Mouse (Mus musculus) CD4-positive, CD25-positive, alpha-beta regulatory T cell, adult 4 months (primary cell): ENCODE data around the gene Pcx. TPM values are rescaled to one million over a fixed set of nuclear protein-coding genes. Genes with fewer than 3 reads are reported as not detected.
A peak's percentile ranks its signal among the peaks of the same experiment; 100 is the strongest.

Experiments used
- ATAC-seq: one replicate; pipeline ENCODE4 v1.8.0; 2017
- polyA plus RNA-seq, 2 experiments: library from polyadenylated mRNA; unstranded; fragments of 100-300 nt; shearing (Covaris generic); gene quantifications; one replicate each; pipeline ENCODE4 v1.2.1; 2017

The Pcx gene
- polyA plus RNA-seq, 2 experiments from 2014 or later = 0.73 to 3.6 TPM

DNA sequence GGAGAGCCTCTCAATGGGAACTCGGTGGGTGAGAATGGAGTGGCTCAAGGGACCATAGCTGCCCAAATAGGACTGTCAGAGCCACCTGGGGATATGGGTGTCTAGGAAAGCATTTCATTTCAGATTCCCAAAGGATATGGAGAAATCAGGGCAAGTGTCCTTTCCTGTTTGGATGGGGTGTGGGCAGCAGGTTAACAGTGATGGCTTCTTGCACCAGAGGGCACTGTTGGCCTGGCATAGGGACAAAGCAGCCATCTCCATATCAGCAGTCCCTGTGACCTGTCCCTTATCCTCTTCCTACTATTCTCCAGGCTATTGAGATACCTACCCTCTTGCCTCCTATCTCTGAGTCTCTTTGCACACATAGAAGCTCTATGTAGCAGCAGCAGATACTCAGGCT, 78.8 kb downstream of the Pcx start:
- no peak for ATAC-seq

DNA sequence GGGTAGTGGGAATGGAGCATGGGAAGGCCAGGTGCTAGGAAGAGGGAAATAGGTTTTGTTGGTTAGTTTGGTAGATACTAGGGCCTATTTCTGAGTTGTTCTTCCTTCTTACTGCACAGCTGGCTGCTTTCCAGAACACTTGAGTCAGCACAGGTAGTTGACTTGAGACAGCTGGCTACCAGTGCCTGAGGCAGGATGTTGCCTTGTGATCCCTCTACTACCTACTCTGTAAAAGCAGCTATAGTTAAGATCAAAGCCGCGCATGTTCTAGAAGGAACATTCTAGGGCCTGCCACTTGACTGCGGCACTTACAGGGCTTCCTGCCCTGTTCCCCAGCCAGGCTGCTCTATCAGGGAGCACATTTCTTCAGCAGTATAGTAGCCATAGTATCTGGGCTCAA, 79.8 kb downstream of the Pcx start:
- peak; percentile 68 for ATAC-seq

DNA sequence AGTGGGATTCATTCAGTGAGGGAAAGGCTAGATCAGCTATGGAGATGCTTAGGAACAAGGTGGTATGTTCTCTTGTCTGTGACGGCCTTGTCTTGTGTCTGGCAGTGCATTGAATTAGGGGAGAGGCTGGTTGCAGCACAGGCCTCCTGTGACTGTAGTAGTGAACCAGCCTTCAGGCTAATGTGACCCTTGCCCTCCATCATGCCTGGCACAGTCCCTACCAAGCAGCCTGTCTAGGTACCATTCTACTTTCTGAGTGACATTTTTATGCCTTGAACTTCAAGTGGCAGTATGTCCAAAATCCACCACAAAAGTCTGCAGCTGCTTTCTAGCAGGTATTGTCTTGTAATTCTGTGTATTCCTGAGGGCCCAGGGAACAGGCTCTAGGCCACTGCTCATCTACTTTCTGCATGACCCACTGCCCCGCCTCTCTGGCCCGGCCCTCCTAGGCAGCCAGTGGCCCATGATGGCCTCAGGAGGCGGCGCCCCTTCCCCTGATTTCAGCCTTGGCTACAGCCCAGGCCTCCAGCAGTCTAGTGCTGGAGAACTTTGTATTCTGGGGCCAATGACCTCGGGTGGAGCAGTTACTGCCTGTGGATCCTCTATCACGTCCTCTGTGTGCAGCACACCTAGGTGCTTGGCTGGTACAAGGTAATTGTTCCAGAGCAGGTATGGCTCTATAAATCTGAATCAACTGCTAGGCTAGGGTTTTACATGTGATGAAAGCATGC, 83.7 kb downstream of the Pcx start:
- no peak for ATAC-seq

DNA sequence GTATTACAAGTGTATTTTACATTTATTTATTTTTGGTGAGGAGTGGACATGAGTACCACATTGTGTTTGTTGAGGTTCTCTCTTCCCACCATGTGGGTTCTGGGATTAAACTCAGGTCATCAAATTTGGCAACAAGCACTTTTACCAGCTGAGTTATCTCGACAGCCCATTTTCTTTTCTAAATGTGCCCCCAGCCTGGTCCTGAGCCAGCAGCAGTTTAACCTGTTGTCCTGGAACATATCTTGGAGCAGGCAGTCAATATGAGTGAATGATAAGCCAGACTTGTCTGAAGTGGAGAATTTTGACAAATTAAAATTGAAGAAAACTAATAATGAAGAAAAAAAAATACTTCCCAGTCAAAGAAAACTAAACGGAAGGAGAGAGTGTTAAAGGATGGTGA, 85.8 kb downstream of the Pcx start:
- ATAC-seq = no peak

DNA sequence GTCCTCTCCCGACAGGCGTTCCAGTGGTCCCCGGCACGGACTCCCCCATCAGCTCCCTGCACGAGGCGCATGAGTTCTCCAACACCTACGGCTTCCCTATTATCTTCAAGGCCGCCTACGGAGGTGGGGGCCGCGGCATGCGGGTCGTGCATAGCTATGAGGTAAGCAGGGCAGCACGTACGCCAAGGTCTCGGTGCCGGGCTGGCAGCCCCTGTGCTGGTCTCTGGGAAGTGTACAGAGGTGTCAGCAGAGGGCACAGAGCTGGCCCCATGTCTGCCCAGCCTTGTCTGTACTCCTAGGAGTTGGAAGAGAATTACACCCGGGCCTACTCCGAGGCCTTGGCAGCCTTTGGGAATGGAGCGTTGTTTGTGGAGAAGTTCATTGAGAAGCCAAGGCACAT, 92.2 kb downstream of the Pcx start:
- ATAC-seq = no peak

DNA sequence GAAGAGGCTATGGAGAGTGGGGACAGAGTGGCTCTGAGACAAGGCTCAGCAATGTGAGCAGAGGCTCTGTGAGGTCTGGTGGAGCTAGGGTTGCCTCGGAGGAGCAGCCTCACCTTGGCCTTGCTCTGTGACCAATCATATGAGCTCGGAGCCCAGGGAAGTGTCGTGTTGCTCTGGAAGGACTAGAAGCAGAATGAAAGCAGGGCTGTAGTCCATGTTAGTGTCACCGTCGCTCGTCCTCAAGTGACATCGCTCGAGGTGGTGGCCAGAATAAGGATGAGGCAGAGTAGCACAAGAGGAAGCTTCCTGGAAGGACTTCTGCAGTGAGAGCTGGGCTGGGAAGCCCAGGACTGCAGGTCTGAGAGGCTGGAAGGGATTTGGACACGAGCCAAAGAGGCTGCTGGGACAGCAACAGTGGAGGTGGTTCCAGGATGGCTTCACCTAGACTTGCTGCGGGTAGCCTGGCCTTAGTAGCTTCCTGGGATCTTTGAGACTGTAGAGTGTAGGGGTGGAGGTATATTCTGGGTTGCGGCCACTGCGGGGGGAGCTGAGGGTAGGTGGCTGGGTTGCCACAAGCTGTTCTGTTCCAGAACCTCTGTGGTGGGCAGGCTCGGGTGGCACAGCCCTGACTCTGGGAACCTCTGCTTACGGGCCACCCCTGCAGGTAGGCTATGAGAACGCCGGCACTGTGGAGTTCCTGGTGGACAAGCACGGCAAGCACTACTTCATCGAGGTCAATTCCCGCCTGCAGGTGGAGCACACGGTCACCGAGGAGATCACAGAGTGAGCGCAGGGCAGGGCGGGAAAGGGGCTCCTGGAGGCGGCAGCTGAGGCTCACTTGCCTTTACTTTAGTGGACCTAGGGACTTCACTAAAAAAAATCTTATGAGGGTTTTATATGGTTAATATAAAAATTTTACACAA, 93.8 kb downstream of the Pcx start:
- ATAC-seq = no peak

DNA sequence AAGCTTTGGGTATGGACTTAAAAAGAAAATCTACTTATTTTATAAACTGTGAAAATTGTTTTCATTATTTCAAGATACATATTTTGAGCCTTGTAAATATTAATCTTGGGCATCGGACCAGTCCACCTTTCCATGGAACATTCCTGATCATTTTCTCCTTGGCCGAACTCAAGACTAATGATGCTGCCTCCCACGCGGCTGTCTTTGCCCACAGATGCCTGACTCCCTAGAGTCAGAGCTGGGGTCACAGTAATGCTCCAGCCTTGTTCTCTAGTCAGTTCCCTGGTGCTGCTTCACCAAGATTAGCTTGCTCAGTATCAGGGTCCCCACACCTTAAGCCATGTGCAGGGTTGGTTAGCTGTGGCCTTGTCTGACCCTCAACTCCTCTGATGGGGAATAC, 95.4 kb downstream of the Pcx start:
- no peak for ATAC-seq

DNA sequence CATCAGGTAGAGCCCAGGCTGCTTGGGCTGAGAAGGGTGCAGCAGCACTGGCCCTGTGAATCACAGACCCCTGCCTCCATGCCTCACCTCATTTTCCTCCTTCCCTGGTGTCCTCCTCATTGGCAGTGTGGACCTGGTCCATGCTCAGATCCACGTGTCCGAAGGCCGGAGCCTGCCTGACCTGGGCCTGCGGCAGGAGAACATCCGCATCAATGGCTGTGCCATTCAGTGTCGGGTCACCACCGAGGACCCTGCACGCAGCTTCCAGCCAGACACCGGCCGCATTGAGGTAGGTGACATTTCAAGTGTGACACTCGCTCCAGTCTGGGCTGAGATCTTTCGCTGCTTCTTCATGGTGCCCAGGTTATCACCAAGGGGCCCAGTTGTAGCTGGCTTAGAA, 97.1 kb downstream of the Pcx start:
- ATAC-seq = no peak

DNA sequence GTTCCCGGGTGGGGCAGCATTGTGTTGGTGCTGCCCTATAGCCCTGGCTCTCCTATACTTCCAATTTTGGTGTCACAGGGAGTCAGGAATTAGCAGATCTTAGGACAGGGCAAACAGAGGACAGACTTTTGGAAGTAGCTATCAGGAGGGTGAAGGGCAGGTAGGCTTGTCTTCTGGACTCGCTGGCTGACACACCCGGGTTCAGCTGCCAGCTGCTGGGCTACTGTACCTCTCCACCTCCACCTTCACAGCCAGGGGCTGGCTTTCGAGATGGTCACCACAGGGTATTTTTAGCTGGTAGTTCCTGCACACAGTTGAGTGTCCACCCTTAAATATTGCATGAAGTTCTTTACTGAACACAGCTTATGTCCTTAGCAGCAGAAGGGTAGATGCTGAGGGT, 98.2 kb downstream of the Pcx start:
- no peak for ATAC-seq

DNA sequence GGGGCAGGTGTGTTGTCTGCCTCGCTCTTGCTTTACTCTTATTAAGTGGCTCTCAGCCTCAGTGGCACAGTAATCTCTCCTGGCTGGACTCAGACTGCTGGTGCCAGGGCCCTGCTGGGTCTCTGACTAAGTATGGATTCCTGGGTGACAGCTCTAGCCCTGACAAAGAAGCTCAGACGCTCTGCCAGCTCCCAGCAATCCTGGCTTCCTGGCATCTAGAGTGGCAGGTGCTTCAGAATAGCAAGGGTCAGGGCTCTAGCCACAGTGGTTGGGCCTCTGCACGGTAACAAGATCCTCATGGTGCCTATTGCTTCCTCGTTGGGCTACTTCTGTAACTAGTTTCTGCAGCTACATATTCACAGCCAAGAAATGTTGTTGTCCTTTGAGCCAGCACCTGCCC, 99.8 kb downstream of the Pcx start:
- ATAC-seq = no peak

DNA sequence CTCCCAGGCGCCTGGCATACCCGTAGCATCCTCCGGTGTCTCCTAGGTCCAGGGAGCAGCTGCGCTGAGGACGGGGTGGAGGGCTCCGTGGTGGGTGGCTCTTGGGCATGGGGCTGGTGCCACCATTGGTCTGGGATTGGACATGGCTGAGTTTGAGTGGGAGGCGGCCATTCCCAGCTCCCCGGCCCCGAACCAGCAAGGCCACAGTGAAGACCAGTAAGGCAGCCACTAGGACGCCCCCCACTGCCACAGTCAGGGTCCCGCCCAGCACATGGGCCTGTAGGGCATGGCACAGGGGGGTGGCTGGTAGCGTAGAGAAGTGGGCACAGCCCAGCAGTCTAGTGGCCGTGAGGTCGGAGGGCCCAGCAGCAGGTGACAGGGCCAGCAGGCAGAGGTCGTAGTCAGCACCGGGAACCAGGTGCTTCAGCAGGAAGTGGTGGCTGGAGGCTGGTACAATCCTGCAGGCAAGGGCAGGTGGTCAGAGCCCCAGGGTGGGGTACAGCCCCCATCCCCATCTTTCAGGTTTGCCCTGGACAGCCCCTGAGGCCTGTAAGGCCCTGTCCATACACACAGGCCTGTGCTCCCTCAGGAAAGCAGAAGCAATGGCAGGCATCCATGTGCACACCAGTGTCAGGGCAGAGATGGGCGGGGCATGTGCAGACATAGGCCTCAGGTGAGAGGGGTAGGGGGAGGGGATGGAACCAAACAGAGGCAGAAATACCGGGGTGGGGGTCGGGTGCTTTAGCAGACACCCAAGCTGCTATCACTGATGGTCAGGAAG, 102.1 kb downstream of the Pcx start:
- ATAC-seq = no peak

DNA sequence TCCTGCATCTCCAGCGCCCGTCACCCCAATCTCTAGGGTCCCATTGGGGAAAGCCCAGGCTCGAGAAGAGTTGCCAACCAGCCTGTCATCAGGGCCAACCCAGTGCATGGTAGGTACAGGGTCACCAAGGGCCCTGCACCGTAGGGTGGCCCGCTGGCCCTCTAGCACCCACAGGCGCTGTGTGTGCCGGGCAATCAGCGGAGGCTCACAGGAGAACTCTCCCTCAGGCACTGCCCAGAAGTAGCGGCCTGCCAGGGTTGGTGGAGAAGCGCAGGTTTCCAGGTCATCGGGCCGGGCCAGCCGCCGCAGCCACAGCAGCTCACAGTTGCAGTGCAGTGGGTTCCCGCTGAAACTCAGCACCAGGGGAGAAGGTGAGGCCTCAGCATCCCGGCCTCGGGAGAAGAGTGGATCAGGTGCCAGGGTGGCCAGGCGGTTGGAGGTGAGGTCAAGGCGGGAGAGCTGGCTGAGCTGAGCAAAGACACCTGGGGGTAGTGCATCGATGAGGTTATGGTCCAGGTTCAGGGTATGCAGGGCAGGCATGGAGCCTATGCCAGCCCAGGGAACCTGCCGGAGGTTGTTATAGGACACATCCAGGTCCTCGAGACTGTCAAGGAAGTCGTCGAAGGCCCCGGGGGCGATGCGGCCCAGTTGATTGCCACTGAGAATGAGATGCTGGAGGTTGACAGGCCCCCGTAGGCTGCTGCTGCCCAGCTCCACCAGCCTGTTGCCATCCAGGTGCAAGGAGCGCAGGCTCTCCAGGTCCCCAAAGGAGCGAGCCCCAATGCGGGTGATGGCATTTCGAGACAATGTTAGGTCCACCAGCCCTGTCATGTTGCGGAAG, 103.4 kb downstream of the Pcx start:
- no peak for ATAC-seq

DNA sequence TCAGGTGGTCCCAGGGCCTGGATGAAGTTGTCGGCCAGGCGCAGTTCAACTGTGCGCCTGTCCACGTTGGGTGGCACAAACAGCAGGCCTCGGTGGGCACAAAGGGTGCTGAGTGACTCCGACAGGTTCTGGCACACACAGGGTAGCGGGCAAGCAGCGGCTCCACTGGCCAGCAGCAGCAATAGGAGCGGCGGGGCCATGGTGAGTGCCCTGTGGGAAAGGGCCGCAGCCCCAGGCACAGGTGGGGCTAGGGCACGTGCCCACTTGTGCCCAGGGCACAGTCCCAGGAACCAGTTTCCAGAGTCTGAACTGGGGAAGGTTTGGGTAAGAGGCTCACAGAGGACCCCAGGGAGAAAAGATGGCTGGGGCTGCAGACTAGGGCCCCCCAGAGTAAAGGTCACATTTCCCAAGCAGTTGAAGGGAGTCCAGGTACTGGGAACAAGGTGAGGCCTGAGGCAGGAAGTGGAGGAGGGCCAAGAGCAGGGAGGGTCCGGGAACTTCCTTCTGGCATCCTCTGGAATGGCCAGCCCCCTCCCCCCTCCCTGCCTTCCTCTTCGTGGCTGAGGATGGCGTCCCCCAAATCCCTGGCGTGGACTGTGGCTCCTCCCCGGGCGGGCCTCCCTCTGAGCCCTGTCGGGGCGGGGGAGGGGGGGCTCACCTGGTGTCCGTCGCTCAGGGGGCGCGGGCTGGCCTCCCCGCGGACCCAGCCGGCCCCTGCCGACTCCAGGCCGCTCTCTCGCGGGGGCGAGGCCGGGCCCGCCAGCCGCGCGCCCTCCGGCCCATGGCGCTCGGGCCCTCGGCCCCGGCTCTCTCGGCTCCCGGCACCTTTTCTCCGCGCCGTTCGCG, 104.3 kb downstream of the Pcx start:
- no peak for ATAC-seq

DNA sequence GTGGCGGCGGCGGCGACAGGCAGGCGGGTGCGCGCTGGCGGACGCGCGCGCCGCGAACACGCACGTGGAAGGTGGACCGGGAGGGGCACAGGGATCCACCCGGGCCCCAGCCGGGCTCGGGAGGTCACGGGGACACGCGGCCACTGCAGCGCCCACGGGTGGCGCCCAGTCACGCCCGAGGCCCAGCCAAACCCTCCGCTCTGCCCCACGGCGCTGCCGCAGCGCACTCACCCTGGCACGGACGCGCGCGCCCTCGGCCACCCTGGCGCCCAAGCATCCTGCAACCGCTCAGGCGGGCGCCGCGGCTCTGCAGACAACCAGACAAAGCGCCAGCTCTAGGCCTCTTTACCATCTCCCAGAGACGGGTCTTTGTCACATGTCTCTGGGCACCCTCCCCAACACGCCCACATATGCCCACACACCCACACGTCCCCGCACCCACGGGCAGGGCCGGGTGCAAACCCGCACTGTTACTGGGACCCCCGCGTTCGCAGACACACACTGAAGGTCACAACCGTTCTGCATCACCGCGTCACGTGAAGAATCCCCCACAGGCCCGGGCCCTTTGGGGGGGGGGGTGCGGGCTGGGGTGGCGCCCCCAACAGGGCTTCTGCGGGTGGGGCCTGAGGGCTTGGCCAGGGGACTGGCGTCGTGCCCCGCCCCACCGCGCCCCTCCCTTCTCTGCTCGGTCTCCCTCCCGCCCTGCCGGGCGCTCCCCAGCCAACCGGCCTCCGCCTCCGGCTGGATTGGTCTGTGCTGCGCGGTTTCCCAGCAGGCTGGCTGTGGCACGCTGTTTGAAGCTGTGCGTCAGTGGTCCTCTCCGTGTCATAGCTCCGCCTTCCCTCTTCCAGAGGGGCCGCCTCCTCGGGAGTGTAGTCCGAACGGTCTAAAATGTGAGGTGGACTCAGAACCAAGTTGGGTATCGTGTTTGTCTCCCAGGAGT, 105.2 kb downstream of the Pcx start, which contains the start of gene Lrfn4:
Gene Lrfn4 (minus strand): TSS at position 517 of the 943 bp plus-strand sequence.
- peak; percentile 61 for ATAC-seq

DNA sequence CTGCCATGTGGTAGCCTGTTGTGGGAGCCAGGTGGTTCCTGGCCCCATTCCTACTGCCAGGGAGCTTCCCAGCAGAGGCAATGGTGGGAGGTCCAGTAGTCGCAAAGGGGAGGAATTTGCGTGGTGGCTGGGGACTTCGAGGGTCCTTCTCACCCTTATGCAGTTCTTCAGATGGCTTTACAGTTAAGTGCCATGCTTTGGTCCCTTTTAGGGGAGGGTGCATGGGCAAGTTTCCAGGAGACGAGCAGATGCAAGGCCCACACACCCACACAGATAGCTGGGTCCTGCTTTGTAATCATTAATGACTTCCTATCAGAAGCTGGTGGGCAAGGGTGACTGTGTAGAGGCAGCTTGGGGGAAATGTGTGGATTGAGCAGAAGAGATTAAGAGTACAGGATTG, 106.3 kb downstream of the Pcx start:
- ATAC-seq = no peak

DNA sequence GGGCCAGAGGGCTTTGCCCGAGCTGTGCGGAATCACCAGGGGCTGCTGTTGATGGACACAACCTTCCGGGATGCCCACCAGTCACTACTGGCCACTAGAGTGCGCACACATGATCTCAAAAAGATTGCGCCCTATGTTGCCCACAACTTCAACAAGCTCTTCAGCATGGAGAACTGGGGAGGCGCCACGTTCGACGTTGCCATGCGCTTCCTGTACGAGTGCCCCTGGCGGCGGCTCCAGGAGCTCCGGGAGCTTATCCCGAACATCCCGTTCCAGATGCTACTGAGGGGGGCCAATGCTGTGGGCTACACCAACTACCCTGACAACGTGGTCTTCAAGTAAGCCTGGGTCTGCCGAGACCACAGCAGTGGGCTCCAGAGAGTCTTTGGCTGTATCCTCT, 107.9 kb downstream of the Pcx start:
- no peak for ATAC-seq

DNA sequence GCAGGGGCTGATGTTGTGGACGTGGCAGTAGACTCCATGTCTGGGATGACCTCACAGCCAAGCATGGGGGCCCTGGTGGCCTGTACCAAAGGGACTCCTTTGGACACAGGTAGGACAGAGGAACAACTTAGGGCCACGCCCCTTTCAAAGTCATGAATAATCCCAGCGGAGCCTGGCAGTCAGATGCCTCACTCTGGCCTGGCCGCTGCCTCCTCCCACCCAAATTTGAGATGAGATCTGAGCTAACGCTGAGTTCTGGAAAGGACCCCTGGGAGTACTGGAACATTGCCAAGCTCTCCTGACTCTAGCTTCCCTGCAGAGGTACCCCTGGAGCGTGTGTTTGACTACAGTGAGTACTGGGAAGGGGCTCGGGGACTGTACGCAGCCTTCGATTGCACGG, 109.2 kb downstream of the Pcx start:
- ATAC-seq = no peak

DNA sequence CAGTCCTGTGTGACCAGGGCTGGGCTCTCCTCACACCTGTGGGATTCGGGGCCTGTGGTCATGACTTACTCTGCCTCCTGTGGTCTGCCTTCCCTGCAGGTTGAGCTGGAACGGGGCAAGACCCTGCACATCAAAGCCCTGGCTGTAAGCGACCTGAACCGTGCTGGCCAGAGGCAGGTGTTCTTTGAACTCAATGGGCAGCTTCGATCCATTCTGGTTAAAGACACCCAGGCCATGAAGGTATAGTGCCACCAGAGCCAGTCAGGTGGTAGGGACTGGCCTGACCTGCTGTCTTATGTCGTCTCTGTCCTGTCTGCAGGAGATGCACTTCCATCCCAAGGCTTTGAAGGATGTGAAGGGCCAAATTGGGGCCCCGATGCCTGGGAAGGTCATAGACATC, 110.4 kb downstream of the Pcx start:
- no peak for ATAC-seq

DNA sequence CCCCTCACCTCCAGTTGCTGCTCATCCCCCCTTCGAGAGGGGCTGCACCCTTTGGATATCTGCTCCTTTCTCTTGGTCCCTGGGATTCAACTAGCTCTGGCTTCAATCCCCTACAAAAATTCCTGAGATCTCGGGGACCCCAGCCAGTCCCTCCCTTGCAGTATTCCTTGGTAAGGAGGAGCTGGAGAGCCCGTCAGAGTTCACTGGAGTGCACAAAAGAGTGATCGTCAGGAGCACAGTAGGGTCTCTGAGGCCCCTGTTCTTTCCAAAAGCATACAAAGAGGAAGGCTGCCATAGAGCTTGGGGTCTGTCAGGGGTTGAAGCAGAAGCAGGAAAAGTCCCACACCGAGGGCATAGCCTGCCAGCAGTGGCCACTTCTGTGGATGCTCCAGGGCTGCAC, 112.5 kb downstream of the Pcx start:
- ATAC-seq = no peak

DNA sequence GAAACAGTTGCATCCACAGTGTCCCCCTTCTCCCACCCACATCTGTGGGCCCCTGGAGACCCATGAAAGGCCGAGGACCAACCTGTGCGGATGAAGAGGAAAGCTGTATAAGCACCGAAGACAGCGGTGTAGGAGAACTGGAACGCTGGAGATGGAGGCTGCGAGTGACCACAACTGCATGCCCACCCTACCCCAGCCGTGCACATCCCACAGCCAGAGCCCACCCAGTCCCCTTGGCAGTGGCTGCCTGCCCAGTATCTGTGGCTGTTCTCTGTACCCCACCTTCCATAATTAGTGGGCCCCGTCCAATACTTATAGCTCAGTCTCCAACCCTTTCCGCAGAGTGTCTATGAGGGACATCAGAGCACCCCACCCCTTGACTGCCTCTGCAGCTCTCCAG, 113.1 kb downstream of the Pcx start:
- ATAC-seq = no peak
